In genomic region chr1:164973790-164974189, GRCm38 (mm10) we compare ENCODE assay signal across 24 mouse cellular contexts. TPM values are rescaled to one million over a fixed set of nuclear protein-coding genes. Genes with fewer than 3 reads are reported as not detected.
DNase-seq lines count a peak whose midpoint lies in the region; ATAC-seq and TF ChIP-seq lines count a peak whose summit lies in the region.
"Had no signal": no experiment of that assay in that cellular context is flagged by ENCODE, and none has a peak within 500 bp of the region (broad histone marks: within the 10 kb centered on the region; RNA-seq: fewer than 3 reads in every experiment).

No protein-coding gene starts in this region.

- peak; percentile 43 for DNase-seq in embryo, embryonic 10.5 days (ENCODE audit: low spot score)
- peak; percentile 55 for DNase-seq in midbrain, postnatal 0 days (ENCODE audit: low spot score)
- no peak for DNase-seq in kidney, adult 18-20 months
- DNase-seq in left cerebral cortex, postnatal 10 days (ENCODE audit: extremely low spot score in 1 of 2, low spot score in 2 of 2): no peak
- DNase-seq: adrenal gland, adult 8-10 months; B cell, adult 2 months; cerebellum, adult 9-10 months; kidney, adult 9 months; kidney, postnatal 36 days; liver; liver, postnatal 0 days; lung, postnatal 36 days; thymus, postnatal 14 days had no signal

- H3K36me3 ChIP-seq in hindbrain, embryonic 16.5 days (ENCODE audit: control insufficient read depth, insufficient read depth, low read length): no peaks in the 10 kb centered on the region
- no peaks in the 10 kb centered on the region for H3K36me3 ChIP-seq in hindbrain, embryonic 13.5 days
- H3K36me3 ChIP-seq in midbrain, postnatal 0 days (ENCODE audit: insufficient read depth, low read length): no peaks in the 10 kb centered on the region
- H3K36me3 ChIP-seq: heart, embryonic 12.5 days had no signal

- TF ChIP-seq CTCF in midbrain, postnatal 0 days (IDR thresholded peaks at IDR 0.05): no peak

- H3K9ac ChIP-seq in hindbrain, embryonic 16.5 days (ENCODE audit: low read depth, low read length): no peak overlapping the region
- no peak overlapping the region for H3K9ac ChIP-seq in hindbrain, embryonic 13.5 days
- H3K9ac ChIP-seq in midbrain, postnatal 0 days (replicated peaks; ENCODE audit: low read length, poor library complexity, severe bottlenecking): no peak overlapping the region
- H3K9ac ChIP-seq: heart, embryonic 12.5 days; liver, postnatal 0 days had no signal

- intact Hi-C loops in left cerebral cortex, postnatal 10 days (cut with DNase I): no loop called here

- no peaks in the 10 kb centered on the region for H3K9me3 ChIP-seq in hindbrain, embryonic 16.5 days (ENCODE audit: control insufficient read depth, low read length)
- H3K9me3 ChIP-seq in hindbrain, embryonic 13.5 days: no peaks in the 10 kb centered on the region
- H3K9me3 ChIP-seq in midbrain, postnatal 0 days (ENCODE audit: low read length): no peaks in the 10 kb centered on the region

- 0 out of 2 replicates have a peak, but pooled peaks have one; percentile 45 for ATAC-seq in hindbrain, embryonic 16.5 days
- ATAC-seq in hindbrain, embryonic 13.5 days (ENCODE audit: low FRiP score): no peak
- peak; percentile 12 for ATAC-seq in inflammation-experienced regulatory T-cells, adult 6 months
- peak; percentile 71; the same call in 1 of the 2 replicates for ATAC-seq in midbrain, postnatal 0 days (ENCODE audit: low FRiP score)
- no peak for ATAC-seq in cerebellum, adult (ENCODE audit: insufficient number of reproducible peaks, low FRiP score, low TSS enrichment)
- ATAC-seq: liver, postnatal 0 days had no signal

- H3K4me3 ChIP-seq in hindbrain, embryonic 16.5 days (ENCODE audit: low read length): no peak overlapping the region
- H3K4me3 ChIP-seq in hindbrain, embryonic 13.5 days: no peak overlapping the region
- no peak overlapping the region for H3K4me3 ChIP-seq in midbrain, postnatal 0 days (ENCODE audit: low read depth, low read length)
- H3K4me3 ChIP-seq: erythroblast, embryonic 14.5 days; heart, embryonic 12.5 days had no signal

- WGBS in hindbrain, embryonic 16.5 days: 11% methylated on average over 3 of the region's 3 CpGs
- 17% methylated on average over 3 of the region's 3 CpGs for WGBS in hindbrain, embryonic 13.5 days
- 6% methylated on average over 3 of the region's 3 CpGs for WGBS in midbrain, postnatal 0 days

- H3K4me1 ChIP-seq in hindbrain, embryonic 16.5 days (ENCODE audit: control insufficient read depth, insufficient read depth, low read depth, low read length): no peaks in the 10 kb centered on the region
- no peaks in the 10 kb centered on the region for H3K4me1 ChIP-seq in hindbrain, embryonic 13.5 days (replicated peaks)
- H3K4me1 ChIP-seq in midbrain, postnatal 0 days (ENCODE audit: insufficient read depth, low read length): no peaks in the 10 kb centered on the region
- H3K4me1 ChIP-seq: heart, embryonic 12.5 days had no signal

- no peak overlapping the region for H3K27ac ChIP-seq in hindbrain, embryonic 16.5 days (ENCODE audit: low read depth, low read length)
- H3K27ac ChIP-seq in hindbrain, embryonic 13.5 days: no peak overlapping the region
- H3K27ac ChIP-seq in midbrain, postnatal 0 days (ENCODE audit: low read depth, low read length): 0 out of 2 replicates have a peak overlapping the region, but pooled peaks have one; percentile 28

- no peaks in the 10 kb centered on the region for H3K27me3 ChIP-seq in hindbrain, embryonic 16.5 days (replicated peaks; ENCODE audit: control insufficient read depth, insufficient read depth, low read length)
- no peaks in the 10 kb centered on the region for H3K27me3 ChIP-seq in hindbrain, embryonic 13.5 days
- no peaks in the 10 kb centered on the region for H3K27me3 ChIP-seq in midbrain, postnatal 0 days (ENCODE audit: insufficient read depth, low read length)
- H3K27me3 ChIP-seq: heart, embryonic 12.5 days had no signal

- H3K4me2 ChIP-seq in hindbrain, embryonic 16.5 days (ENCODE audit: low read length): no peak overlapping the region
- no peak overlapping the region for H3K4me2 ChIP-seq in hindbrain, embryonic 13.5 days
- no peak overlapping the region for H3K4me2 ChIP-seq in midbrain, postnatal 0 days (ENCODE audit: low read depth, low read length, poor library complexity, severe bottlenecking)
- H3K4me2 ChIP-seq: heart, embryonic 12.5 days had no signal

RNA-seq across cellular contexts. Expression of gene Xcl1, which starts 38.5 kb away (rescaled TPM):
- polyA plus RNA-seq in hindbrain, embryonic 16.5 days (2015; fragmentation: Nextera tagmentation; extraction: Ambion mirVana): not detected in 2 replicates
- polyA plus RNA-seq in hindbrain, embryonic 13.5 days (2015; fragmentation: Nextera tagmentation; extraction: Ambion mirVana): not detected in 2 replicates
- polyA plus RNA-seq in inflammation-experienced regulatory T-cells, adult 6 months (2017; shearing (Covaris generic)): 100 to 1,000 TPM in 1 of 3 experiments, 10 to 100 TPM in 1, 1 to 10 TPM in 1; 9.6 to 126 (median 11.3) TPM
- total RNA-seq in midbrain, postnatal 0 days (2014; rRNA removed): not detected in 2 replicates
- polyA plus RNA-seq in midbrain, postnatal 0 days (2015; fragmentation: Nextera tagmentation; extraction: Ambion mirVana): not detected in 2 replicates
- total RNA-seq in left cerebral cortex, postnatal 10 days (2021): not detected
- total RNA-seq: gastrocnemius, postnatal 4 days; heart, postnatal 25 days; layer of hippocampus, postnatal 10 days; left cerebral cortex, postnatal 14 days had no signal
- polyA plus RNA-seq: erythroblast, embryonic 14.5 days; heart, embryonic 12.5 days; neural tube, embryonic 11.5 days had no signal

Comparison
In these comparisons a context has a peak if more than half of its experiments do, and no peak if none do; other contexts are left out.
1. ATAC-seq: peak in hindbrain, embryonic 16.5 days (single experiment), inflammation-experienced regulatory T-cells, adult 6 months (single experiment) and midbrain, postnatal 0 days (single experiment); none in hindbrain, embryonic 13.5 days (single experiment) and cerebellum, adult (single experiment).
2. DNase-seq: peak in embryo, embryonic 10.5 days (single experiment) and midbrain, postnatal 0 days (single experiment); none in kidney, adult 18-20 months (single experiment) and left cerebral cortex, postnatal 10 days (0 of 2).